Mouse (Mus musculus) hindbrain, embryonic 13.5 days (tissue): Measurements from ENCODE around the gene Ramp2. TPM values are rescaled to one million over a fixed set of nuclear protein-coding genes. Genes with fewer than 3 reads are reported as not detected.

Experiments
- ATAC-seq: fragments of 200-750 bp; cut with Nextera tagmentation; 2 replicates; pipeline ENCODE4 v1.8.0; 2017; ENCODE audit warnings: moderate TSS enrichment; ENCODE audit not compliant: low FRiP score
- H3K27ac ChIP-seq: fragments of 300-500 bp; sonication (generic); 2 replicates; pipeline ENCODE4 v1.5.1; 2015; ENCODE audit warnings: inconsistent platforms, mild to moderate bottlenecking, moderate library complexity
- H3K27me3 ChIP-seq: fragments of 300-500 bp; sonication (generic); 2 replicates; pipeline ENCODE4 v1.6.1; 2015; ENCODE audit warnings: mild to moderate bottlenecking, inconsistent platforms
- H3K36me3 ChIP-seq: fragments of 300-500 bp; sonication (generic); 2 replicates; pipeline ENCODE4 v1.6.1; 2015; ENCODE audit warnings: mild to moderate bottlenecking, inconsistent platforms
- H3K4me1 ChIP-seq: fragments of 300-500 bp; sonication (generic); replicated peaks from 2 replicates; pipeline ENCODE4 v1.6.1; 2015; ENCODE audit warnings: inconsistent platforms
- H3K4me2 ChIP-seq: fragments of 300-500 bp; sonication (generic); 2 replicates; pipeline ENCODE4 v1.6.1; 2015; ENCODE audit warnings: inconsistent platforms, mild to moderate bottlenecking, moderate library complexity
- H3K4me3 ChIP-seq: fragments of 300-500 bp; sonication (generic); 2 replicates; pipeline ENCODE4 v1.5.1; 2015; ENCODE audit warnings: mild to moderate bottlenecking, inconsistent platforms
- H3K9ac ChIP-seq: fragments of 300-500 bp; sonication (generic); 2 replicates; pipeline ENCODE4 v1.6.1; 2015; ENCODE audit warnings: mild to moderate bottlenecking, inconsistent platforms
- H3K9me3 ChIP-seq: fragments of 300-500 bp; sonication (generic); 2 replicates; pipeline ENCODE4 v1.6.1; 2016; ENCODE audit warnings: inconsistent platforms
- WGBS: fragments of 180-500 bp; shearing (Covaris S2); methylation state at CpG from one replicate; pipeline ENCODE4 v1.1.7; 2015; 5-methylcytosine and 5-hydroxymethylcytosine counted together
- polyA plus RNA-seq: library from polyadenylated mRNA; unstranded; fragments of >200 nt; fragmentation: Nextera tagmentation; extraction: Ambion mirVana; gene quantifications from 2 replicates; pipeline ENCODE4 v1.2.1, GENCODE M21; 2015

Ramp2 gene
- polyA plus RNA-seq, 1 experiment from 2014 or later = 94.9 TPM

DNA sequence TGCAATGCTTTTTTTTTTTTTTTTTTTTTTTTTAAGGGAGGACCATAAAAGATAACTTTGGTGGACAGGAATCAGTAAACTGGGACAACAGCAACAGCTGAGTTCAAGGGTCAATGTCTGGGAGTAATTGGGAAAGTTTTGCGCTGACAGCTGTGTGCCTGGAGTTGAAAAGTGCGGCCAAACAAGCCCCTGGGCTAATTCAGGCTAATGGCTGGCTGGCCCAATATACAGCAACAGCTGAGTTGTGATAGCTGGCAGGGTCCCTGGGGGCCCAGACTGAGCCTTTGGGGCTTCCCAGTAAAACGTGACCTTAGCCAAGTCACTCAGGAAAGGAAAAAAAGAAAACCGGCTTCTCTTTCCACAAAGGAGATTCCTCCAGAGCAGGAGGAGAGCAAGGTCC, 757 bp upstream of the Ramp2 start:
- peaks cover 56% of the 10 kb centered on the region for H3K27me3 ChIP-seq
- H3K9me3 ChIP-seq = no peaks in the 10 kb centered on the region
- WGBS = 35% methylated on average over 4 of the region's 4 CpGs
- no peak overlapping the region for H3K9ac ChIP-seq
- no peak overlapping the region for H3K4me3 ChIP-seq
- no peaks in the 10 kb centered on the region for H3K36me3 ChIP-seq
- H3K4me1 ChIP-seq = peaks cover 16% of the 10 kb centered on the region
- no peak for ATAC-seq
- peak overlapping the region; percentile 96; the same call in 1 of the 2 replicates for H3K4me2 ChIP-seq
- H3K27ac ChIP-seq = no peak overlapping the region; the same call in 1 of the 2 replicates

DNA sequence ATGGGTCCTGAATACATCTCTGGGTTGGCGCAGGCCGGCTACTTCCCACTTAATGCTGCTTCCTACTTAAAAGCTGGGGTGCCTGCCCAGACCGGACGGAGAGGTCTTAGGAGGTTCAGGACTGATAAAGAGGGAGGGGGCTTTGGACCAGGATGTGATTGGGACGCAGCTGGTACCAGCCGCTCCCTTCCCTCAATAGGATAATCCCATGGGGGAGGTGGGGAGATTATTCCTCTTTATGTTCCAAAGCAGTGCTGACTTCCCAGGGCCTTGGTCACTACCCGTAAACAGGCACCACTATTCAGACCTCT, 829 bp downstream of the Ramp2 start:
- no peaks in the 10 kb centered on the region for H3K9me3 ChIP-seq
- peak overlapping the region; percentile 60 for H3K27ac ChIP-seq
- peak overlapping the region; percentile 59 for H3K4me3 ChIP-seq
- peak; percentile 32; the same call in 1 of the 2 replicates for ATAC-seq
- peaks cover 56% of the 10 kb centered on the region for H3K27me3 ChIP-seq
- H3K36me3 ChIP-seq = no peaks in the 10 kb centered on the region
- WGBS = 2% methylated on average over 7 of the region's 7 CpGs
- peaks cover 16% of the 10 kb centered on the region for H3K4me1 ChIP-seq
- peak overlapping the region; percentile 96 for H3K4me2 ChIP-seq
- peak overlapping the region; percentile 82 for H3K9ac ChIP-seq

DNA sequence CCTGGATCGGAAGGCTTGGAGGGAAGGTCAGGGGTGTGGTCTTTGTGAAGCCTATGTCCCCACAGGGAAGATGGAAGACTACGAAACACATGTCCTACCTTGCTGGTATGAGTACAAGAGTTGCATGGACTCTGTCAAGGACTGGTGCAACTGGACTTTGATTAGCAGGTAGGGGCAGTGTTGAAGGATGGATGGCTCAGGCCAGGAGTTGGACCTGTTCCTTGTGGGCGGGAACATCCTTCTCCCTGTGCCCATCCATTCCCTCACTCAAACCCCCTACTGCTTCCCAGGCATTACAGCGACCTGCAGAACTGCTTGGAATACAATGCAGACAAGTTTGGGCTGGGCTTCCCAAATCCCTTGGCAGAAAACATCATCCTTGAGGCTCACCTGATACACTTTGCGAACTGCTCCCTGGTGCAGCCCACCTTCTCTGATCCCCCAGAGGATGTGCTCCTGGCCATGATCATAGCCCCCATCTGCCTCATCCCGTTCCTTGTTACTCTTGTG, 1.7 kb downstream of the Ramp2 start:
- ATAC-seq = no peak
- Histone ChIP-seq H3K27ac (0 out of 2 replicates have a peak overlapping the region, but pooled peaks have one; percentile 12), H3K9me3 (no peaks in the 10 kb centered on the region), H3K4me1 (peaks cover 17% of the 10 kb centered on the region), H3K9ac (no peak overlapping the region), H3K27me3 (peaks cover 54% of the 10 kb centered on the region), H3K4me2 (peak overlapping the region; percentile 96), H3K4me3 (peak overlapping the region; percentile 59), H3K36me3 (no peaks in the 10 kb centered on the region)
- 79% methylated on average over 6 of the region's 6 CpGs for WGBS

DNA sequence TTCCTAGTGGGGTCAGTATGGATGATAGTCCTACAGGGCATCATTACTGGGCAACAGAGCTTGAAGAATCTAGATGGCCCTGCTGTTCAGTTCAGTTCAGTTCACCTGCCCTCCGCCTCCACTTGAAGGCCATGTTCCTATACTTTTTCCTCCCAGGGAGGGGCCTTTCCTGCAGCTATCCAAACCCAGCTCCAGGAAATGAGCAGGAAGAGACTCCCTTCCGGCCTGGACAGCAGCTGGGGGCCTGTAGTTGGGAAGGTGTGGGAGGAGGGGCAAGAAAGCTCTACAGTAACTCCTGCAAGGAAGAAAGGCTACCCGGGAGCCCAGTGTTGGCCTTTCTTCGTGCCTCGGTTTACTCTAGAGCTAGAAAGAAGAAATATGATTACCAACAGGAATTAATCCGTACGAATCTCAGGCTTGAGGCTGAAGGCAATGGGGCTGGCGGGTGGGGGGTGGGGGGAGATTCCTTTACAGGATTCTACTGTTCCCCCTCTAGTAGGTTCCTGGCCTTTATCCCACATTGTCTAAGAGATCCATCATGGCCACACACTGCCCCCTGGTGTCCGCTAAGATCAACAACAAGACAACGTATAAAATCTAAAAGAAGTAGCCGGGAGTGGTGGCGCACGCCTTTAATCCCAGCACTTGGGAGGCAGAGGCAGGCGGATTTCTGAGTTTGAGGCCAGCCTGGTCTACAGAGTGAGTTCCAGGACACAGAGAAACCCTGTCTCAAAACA, 2.6 kb downstream of the Ramp2 start:
- no peak for ATAC-seq
- peak overlapping the region; percentile 96; the same call in 1 of the 2 replicates for H3K4me2 ChIP-seq
- WGBS = 39% methylated on average over 14 of the region's 14 CpGs

DNA sequence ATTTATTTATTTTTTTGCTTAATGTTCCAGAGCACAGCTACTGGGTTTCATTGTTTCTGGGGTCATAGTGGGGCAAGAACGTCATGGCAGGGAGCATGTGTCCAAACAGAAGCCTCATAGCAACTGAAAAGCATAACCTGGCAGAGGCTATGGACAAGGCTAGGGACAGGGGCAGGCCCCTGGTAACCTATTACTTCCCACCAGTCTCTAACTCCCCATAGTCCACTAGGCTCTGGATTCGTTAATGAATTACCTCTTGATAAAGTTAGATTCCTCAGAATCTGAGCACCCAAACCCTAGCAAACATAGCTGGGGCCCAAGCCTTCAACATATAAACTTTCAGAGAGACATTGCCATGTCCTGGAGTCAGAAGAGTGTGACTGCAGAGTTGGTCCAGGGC, 5.2 kb downstream of the Ramp2 start:
- no peak for ATAC-seq
- no peaks in the 10 kb centered on the region for H3K9me3 ChIP-seq
- H3K36me3 ChIP-seq = no peaks in the 10 kb centered on the region
- 72% methylated on average over 2 of the region's 2 CpGs for WGBS
- no peak overlapping the region for H3K4me2 ChIP-seq
- no peak overlapping the region for H3K4me3 ChIP-seq
- no peak overlapping the region for H3K9ac ChIP-seq
- H3K4me1 ChIP-seq = peaks cover 28% of the 10 kb centered on the region
- H3K27ac ChIP-seq = no peak overlapping the region
- H3K27me3 ChIP-seq = peaks cover 24% of the 10 kb centered on the region

More for the DNA sequence above, 2.6 kb downstream of the Ramp2 start:
- 0 out of 2 replicates have a peak overlapping the region, but pooled peaks have one; percentile 12 for H3K4me3 ChIP-seq
- no peak overlapping the region for H3K9ac ChIP-seq
- H3K27ac ChIP-seq = no peak overlapping the region
- peaks cover 49% of the 10 kb centered on the region for H3K27me3 ChIP-seq
- H3K9me3 ChIP-seq = no peaks in the 10 kb centered on the region
- H3K4me1 ChIP-seq = peaks cover 23% of the 10 kb centered on the region
- no peaks in the 10 kb centered on the region for H3K36me3 ChIP-seq

DNA sequence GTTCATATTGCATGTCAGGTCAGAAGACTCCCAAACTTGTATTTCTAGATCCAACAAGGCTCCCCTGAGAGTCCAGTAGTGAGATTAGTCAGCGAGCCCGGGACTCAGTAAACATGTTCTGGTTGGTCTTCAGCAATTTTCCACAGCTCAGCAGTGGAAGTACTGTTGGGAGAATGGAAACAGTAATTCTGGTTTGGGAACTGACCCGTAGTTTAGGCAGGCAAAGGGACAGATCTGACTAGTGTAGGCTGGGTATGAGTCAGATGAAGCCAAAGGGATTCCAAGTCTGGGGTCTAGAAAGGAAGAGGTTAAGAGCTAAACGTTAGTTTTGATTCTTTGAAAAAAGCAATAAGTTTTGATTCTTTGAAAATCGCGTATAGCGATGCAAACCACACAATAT, 7.1 kb downstream of the Ramp2 start:
- 16% methylated on average over 7 of the region's 7 CpGs for WGBS
- Histone ChIP-seq H3K4me2 (peak overlapping the region; percentile 95), H3K9ac (peak overlapping the region; percentile 95), H3K27me3 (peaks cover 6% of the 10 kb centered on the region), H3K36me3 (peaks cover 6% of the 10 kb centered on the region), H3K4me1 (peaks cover 16% of the 10 kb centered on the region), H3K9me3 (no peaks in the 10 kb centered on the region), H3K4me3 (peak overlapping the region; percentile 90), H3K27ac (peak overlapping the region; percentile 91)
- no peak for ATAC-seq

DNA sequence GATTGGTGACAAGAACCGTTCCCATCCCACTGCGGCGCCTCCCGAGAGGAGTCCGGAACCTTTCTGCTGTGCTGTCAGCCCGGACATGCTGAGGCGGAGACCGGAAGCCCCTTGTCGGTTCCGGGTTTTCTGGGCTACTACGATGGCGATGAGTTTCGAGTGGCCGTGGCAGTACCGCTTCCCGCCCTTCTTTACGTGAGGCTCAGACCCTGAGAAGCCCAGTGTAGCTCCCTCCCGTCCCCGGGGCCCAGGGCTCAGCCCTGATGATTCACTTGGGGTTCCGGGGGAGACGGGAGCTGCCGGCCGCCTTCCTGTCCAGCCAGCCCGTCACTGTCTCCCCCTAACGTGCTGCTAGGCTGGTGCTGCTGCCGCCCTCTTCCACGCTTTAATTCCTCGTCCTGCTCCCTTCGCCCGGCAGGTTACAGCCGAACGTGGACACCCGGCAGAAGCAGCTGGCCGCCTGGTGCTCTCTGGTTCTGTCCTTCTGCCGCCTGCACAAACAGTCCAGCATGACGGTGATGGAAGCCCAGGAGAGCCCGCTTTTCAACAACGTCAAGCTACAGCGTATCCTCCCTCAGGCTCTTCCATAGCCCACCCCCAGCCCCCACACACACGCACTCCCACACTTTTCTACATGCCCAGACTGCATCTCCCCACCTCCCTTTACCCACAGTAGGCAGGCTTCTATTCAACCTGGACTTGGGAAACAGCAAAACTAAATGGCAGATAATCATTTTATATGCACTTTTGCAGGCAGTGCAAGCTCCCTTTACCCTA, 8.0 kb downstream of the Ramp2 start, which contains the start of gene Vps25:
Vps25 (plus strand) TSS at position 95 of the 777 bp plus-strand sequence.
- peak within 1 kb of the TSS; percentile 95 for H3K9ac ChIP-seq
- peaks cover 16% of the 10 kb centered on the region for H3K4me1 ChIP-seq
- ATAC-seq = peak; percentile 88
- H3K4me3 ChIP-seq = peak within 1 kb of the TSS; percentile 90
- WGBS = under 1% methylated on average over 40 of the region's 40 CpGs
- peak within 1 kb of the TSS; percentile 91 for H3K27ac ChIP-seq
- H3K27me3 ChIP-seq = 0 out of 2 replicates have a peak, but pooled peaks cover under 1% of the 10 kb centered on the region
- peak within 1 kb of the TSS; percentile 95 for H3K4me2 ChIP-seq
- peaks cover 13% of the 10 kb centered on the region for H3K36me3 ChIP-seq
- no peaks in the 10 kb centered on the region for H3K9me3 ChIP-seq

DNA sequence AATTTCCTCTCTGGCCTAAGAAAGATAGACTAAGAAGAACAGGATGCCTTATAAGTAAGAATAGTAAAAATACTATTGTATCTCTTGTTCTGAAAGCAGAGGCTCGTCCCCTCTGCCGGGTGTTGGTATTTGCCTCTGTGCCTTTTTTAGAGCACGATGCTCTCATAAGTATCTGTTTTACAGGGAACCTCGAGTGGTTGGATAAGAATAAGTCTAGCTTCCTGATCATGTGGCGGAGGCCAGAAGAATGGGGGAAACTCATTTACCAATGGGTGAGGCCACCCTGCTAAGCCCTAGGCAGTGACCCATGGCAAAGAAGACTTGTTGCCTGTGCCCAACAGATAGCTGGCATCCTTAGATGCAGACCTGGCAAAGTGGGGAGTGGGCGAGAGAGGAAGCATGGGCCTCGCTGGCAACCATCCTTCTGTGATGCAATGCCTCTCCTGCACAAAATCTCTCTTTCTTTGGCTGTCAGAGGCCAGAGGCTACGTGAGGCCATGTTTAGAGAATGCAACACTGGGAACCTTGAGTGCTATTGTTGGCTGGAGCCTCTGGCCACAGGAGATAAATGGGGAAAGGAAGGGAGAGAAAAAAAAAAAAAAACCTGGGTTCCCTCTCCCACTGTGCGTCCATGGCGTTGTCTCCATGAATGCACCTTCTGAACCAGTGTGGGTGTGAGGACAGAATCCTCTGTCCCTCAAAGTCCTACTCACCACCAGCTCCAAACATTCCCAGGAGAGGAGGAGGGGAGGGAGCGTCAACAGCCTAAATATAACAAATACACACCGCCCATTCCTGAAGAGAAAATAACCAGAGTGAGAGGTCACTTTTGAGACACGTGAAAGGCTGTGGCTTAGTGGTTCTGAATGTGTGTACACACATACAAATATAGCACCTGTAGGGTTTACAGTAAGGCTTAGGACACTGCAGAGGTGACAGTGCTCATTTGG, 10.3 kb downstream of the Ramp2 start:
- Histone ChIP-seq H3K36me3 (peaks cover 18% of the 10 kb centered on the region), H3K27ac (no peak overlapping the region), H3K4me1 (peaks cover 36% of the 10 kb centered on the region), H3K9me3 (no peaks in the 10 kb centered on the region), H3K4me3 (no peak overlapping the region), H3K4me2 (no peak overlapping the region), H3K27me3 (peaks cover 23% of the 10 kb centered on the region), H3K9ac (no peak overlapping the region)
- 87% methylated on average over 13 of the region's 13 CpGs for WGBS
- ATAC-seq = no peak

DNA sequence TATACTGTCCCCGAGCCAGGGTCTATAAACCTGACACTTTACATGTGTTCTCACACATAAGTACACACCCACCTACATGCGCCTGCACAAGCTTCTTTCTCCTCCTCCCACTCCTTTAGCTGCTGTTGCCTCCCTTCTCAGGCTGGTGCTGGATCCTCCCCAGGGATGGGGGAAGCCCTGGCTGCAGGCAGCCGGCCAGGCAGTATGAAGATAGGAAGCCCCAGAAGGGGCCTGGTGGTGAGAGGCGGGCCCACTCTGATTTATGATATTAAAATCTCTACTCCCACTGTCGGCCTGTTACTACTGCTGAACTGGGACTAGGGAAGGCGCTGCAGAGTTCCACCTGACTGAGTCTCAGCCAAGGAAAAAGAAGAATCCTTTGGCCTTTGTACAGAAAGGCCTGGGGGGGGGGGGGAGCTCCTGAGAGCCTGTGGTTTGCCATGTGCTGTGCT, 13.5 kb downstream of the Ramp2 start:
- Histone ChIP-seq H3K27ac (no peak overlapping the region), H3K36me3 (peaks cover 18% of the 10 kb centered on the region), H3K27me3 (peaks cover 54% of the 10 kb centered on the region), H3K9ac (0 out of 2 replicates have a peak overlapping the region, but pooled peaks have one; percentile 76), H3K9me3 (no peaks in the 10 kb centered on the region), H3K4me2 (peak overlapping the region; percentile 92), H3K4me1 (peaks cover 47% of the 10 kb centered on the region), H3K4me3 (no peak overlapping the region)
- WGBS = 48% methylated on average over 6 of the region's 6 CpGs
- no peak for ATAC-seq

DNA sequence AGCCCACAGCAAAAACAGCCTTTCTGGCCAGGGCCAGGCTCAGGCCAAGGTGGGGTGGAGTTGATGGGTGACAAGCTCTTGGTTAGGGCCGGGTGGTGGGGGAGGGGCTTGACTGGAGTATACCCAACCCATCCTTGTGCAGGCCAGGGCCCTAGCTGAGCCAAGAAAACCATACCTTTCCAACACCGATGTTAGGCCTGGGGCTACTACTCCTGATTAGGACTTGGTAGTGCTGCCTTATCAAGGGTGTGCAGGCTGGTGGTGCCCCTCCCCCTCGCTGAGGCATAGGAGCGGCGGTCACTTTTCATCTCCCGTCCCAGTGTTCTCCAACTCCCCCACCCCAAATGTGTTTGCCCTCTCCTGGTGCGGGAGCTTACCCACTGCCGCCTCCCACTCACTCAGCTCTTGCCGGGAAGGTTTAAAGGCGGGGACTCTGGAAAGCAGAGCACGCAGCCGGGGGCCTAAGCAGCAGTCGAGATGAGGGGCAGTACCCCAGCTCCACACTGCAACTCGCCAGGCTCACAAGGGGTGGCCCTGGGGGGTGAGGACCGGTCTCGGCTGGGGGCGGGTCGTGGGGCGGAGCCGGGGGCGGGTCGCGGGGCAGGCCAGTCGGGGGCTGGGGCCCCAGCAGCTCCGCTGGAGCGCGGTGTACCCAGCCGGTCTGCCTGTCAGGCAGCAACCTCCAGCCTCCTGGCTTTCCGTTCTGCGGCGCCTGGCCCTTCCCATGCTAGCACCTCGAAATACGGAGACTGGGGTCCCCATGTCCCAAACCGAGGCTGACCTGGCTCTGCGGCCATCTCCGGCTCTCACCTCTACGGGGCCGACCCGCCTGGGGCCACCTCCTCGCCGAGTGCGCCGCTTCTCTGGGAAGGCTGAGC, 14.4 kb downstream of the Ramp2 start, which contains the start of gene Wnk4:
Wnk4 (plus strand) TSS at position 620 of the 878 bp plus-strand sequence.
- Histone ChIP-seq H3K36me3 (peaks cover 18% of the 10 kb centered on the region), H3K4me3 (peak within 1 kb of the TSS; percentile 46), H3K9ac (peak within 1 kb of the TSS; percentile 76), H3K27me3 (peaks cover 62% of the 10 kb centered on the region), H3K27ac (peak within 1 kb of the TSS; percentile 35; the same call in 1 of the 2 replicates), H3K4me1 (peaks cover 47% of the 10 kb centered on the region), H3K4me2 (peak within 1 kb of the TSS; percentile 92), H3K9me3 (no peaks in the 10 kb centered on the region)
- ATAC-seq = peak; percentile 67
- under 1% methylated on average over 31 of the region's 43 CpGs for WGBS
